Mouse (Mus musculus): ENCODE measurements around the gene Galntl6.

DNA sequence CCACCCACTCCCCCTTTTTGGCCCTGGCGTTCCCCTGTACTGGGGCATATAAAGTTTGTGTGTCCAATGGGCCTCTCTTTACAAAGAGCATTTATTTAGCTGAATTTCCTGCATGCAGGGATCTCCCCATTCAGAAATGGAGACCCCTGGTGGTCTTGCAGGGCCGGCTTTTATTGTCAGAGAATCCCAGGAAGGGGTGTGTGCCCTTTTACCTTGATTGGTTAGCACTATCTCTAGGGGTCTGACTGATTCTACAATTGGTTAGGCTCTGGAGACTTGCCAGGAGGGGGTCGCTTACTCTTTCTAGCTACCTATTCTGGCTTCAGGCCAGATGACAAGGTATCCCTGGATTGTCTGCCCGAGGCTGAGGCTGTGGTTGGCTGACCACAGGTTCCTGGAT lies 1119.0 kb downstream of the Galntl6 start:
- TF ChIP-seq CTCF (IDR thresholded peaks at IDR 0.05; ENCODE audit: low read depth) (no peak), EP300 (IDR thresholded peaks at IDR 0.05; ENCODE audit: low read depth) (no peak)
